Mouse (Mus musculus): ENCODE results near the gene Copb2. TPM values are rescaled to one million over a fixed set of nuclear protein-coding genes. Genes with fewer than 3 reads are reported as not detected.
A peak's percentile ranks its signal among the peaks of the same experiment; 100 is the strongest.

Gene Copb2
- total RNA-seq (2021) = 100 to 1,000 TPM; 111 to 117 TPM

DNA sequence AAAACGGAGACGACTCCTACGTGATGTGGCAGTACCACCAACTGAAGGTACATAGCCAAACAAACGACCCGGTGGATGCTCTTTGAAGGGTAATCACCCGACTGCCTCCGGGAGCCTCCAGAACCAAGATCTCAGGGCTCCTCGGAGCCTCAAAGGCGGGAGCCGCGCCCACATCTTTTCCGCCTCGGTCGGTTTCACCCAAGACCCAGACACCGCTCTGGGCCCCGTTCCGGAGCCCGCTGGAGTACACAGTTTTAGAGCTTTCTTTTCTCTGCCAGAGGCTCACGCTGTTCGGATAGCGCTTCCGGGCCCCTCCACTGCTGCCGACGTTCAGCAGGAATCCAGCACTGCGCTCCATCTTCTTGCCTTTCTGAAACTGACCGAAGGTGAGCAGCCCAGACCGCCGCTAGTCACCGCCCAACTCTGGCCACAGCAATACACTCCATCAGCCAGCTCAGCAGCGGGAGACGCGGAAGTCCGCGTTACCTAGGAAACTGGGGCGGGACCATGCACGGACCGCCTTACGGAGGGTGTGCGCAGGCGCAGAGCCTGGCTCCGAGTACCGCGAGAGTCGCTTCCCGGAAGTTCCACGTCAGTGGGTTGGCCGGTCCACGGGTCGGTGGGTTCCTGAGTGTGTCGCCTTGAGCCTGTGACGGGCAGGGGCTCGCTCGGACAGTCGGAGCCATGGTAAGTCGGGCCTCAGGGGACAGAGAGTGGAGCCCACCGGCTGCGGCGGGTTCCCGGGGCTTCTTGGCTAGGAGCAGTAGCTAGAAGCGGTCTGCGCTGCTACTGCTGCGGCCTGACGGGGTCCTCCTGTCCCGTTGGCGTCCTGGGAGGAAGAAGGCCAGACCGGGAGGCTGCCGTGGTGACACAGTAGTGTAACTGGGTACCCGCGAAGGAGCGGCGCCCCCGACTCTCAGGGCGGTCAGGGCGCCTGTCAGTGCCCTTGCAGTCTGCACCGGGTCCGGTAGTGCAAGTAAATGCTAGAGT is at the start of gene Copb2:
Gene Copb2, plus strand, starts transcription at position 585 of the 990 bp plus-strand sequence.
- intact Hi-C loops (cut with DNase I) = no loop called here

DNA sequence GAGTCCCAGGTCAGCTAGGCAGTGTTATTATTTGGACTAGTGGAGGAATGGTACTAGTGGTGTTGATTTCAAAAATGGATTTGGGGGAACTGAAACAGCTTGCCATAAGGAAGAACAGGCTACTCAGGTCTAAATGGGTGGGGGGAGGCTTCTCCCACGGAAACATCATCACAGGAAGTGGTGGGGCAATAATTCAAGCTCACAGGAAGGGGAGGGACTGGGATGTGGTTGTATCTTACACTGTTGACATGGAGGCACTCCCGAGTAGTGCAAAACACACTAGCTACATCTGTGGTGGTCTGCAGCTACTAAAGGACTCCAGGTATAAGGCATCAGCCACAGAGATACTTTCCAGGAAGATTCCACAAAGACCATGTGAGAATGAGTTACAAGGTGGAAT is 39.6 kb upstream of the Copb2 start:
- no peak for DNase-seq
- intact Hi-C loops (cut with DNase I) = no loop called here

More for the DNA sequence above, at the start of gene Copb2:
- peak; percentile 99 for DNase-seq

DNA sequence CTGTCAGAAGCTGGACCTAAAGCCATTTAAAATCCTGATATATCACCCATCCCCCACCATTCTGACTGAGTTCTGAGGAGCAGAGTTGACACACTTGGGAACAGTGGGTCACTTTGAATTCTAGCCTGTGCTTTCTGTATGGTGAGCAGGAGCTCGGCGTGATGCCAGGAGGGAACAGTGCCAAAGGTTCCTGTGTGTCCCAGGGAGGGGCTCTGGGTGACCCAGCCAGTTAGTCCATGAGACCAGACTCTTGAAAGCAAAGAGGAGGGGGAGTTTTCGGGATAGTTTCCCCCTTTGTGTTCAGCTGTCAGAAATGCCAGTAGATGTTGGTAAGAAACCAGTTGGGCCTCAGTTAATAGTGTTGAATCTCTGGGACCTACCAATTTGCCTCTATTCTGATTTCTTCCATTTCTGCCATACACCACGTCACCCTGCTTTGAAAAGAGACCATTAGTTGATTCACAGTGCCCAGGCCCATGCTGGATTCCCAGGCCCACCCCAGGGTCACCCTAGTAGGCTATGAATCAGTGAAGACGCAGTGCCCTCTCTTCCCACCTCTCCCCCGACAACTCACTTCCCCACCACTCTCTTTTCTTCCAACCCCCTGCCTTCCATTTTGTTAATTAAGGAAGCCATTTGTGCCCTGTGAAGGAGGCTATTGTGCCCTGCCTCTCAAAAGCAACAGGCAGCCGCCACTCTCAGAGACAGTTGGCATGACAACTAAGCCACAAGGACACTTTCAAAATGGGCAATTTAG is 38.6 kb upstream of the Copb2 start:
- intact Hi-C loops (cut with DNase I) = no loop called here
- DNase-seq = peak; percentile 85

DNA sequence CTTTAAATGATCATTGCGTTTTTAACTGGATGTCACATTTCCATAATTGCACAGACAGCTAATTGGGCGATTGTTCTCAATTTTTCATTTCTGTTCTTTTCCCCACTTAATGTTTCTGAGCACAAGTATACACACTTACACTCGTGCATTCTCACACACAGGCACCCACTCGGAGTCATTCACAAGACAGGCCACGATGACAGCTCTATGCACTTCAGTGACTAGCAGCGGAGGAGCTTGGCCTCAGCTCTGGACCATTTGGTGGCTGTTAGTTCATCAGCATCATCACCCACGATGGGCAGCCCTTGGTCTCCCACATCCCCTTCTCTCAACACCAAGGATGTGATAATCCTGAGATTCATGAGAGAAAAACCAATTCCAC is 38.0 kb upstream of the Copb2 start:
- intact Hi-C loops (cut with DNase I) = no loop called here
- DNase-seq = no peak

DNA sequence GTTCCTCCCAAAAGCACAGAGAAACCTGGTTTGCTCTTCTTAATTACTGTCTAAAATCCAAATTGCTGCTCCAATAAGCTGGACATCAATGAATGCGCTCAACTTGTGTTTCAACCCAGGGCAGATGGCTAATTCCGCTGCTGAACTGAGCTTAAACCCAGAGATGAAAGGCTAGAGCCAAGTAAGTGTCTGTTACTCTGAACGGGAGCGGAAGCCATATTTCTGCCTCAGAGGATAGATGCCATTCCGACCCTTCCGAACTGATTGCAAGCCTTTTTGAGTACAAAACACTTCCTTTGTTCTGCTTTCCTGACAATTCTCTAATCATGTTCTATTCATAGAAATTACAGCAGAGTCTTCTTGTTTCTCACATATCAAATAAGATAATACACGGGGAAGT is 36.3 kb upstream of the Copb2 start:
- intact Hi-C loops (cut with DNase I) = no loop called here
- DNase-seq = no peak

DNA sequence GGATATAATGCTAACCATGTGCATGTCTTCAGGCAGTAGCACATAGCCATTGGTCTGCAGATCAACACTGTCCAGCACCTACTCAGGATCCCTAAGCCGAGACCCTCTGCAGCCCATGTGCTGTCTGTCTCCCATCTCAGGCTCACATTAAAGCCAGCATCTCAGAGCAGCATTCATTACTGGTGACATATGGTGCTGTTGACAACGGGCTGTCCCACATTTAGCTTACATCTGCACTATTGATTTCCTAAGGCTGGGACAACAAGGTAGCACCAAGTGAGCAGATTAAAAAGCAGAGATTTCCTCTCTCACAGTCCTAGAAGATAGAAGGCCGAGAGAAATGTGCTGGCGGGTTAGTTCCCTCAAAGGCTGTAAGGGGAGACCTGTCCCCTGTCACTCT is 33.7 kb upstream of the Copb2 start:
- DNase-seq = no peak
- intact Hi-C loops (cut with DNase I) = no loop called here

DNA sequence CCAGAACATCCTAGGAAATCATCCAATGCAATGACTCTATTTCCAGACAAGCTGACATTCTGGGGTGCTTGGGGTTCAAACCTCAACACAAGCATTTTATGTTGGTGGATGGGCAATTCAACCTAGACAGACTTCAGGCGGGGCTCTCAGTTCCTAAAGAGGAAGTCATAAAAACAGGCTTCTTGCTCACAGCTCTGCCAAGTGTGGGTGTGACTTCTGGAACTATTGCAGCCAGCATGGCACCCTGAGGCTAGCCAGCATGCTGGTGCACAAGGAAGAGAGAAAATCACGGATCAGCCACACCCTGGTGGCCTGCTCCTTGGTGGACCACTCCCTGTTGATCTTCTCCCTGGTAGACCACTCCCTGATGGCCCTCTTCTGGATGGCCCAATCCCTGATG is 32.5 kb upstream of the Copb2 start:
- DNase-seq = no peak
- intact Hi-C loops (cut with DNase I) = no loop called here

DNA sequence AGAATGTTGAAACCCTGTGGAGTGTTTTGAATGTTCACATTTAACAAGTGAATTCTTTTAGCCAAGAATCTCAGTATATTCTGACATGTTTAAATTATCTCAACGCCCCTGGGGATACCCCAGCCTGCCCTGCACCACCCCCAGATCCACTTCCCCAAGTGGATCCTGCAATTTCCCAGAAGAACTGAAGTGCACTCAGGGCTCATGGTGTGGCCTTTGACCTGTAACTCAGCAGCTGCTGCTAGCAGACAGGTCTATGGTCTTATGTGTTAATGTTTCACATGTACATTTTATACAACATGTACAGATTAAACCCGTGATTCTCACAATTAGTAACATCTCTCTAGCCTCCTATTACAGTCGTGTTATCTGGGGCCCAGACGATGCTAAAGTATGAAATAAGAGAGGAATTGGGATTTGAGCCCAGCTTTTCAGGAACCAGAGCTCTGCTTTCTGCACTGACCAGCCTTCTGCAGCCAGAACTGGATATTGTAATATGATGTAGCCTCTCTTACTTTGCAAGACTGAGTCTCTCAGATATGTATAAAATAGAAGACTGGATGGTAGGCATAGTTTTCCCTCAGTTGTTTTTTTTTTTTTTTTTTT is 28.7 kb upstream of the Copb2 start:
- DNase-seq = no peak
- intact Hi-C loops (cut with DNase I) = loop anchor here (5.0 kb wide), 2 partner anchors 92 to 502 kb away; partner anchors contain the start of gene Clstn2

DNA sequence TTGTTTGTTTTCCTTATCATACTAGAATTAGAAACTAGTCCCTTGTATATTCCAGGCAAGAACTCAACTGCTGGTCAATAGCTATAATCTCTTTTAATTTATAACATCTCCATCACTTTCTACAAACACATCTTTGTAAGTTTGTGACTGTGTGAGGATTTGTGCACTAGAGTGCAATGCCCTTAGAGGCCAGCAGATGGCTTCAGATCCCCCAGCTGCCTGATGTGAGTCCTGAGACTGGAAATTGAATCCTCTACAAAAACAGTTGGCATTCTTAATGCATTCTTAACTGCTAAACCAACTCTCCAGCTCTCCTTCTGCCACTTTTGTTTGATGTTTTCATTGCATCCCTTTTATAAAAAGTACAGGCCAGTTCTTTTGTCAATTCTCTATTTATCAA is 27.8 kb upstream of the Copb2 start:
- no peak for DNase-seq
- intact Hi-C loops (cut with DNase I) = loop anchor here (5.0 kb wide), 2 partner anchors 93 to 503 kb away; partner anchors contain the start of gene Clstn2

DNA sequence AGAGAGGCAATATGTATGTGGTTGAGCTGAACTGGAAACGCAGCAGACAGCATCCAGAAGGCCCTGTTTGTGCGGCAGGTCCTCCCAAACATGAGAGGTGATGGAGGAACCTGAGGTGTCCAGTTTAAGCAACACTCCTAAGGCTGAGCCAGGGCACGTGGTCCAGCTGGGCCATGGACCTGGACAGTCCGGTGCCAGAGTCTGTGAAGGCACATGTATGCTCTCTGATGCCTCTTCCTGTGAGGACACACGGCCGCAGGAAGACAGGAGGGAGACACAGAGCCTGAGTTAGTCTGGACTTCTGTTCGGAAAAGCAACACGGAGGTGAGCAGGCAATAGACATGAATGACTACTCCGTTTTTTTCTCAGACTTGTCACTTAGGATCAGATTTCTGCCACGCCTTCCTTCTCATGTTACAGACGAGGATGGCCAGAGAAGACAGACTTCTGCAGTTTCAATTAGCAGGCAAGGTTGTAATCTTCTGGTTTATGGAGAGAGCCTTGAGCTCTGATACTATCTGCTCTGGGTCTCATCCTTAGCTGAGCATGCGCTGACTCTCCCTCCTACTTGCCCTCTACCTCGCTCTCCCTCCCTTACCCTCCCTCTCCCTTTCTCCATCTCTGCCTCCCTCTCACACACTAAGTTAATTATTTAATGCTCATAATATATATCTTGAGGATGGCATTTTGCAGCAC is 25.4 kb upstream of the Copb2 start:
- no peak for DNase-seq
- intact Hi-C loops (cut with DNase I) = loop anchor here (5.0 kb wide), 2 partner anchors 96 to 506 kb away; partner anchors contain the start of gene Clstn2

DNA sequence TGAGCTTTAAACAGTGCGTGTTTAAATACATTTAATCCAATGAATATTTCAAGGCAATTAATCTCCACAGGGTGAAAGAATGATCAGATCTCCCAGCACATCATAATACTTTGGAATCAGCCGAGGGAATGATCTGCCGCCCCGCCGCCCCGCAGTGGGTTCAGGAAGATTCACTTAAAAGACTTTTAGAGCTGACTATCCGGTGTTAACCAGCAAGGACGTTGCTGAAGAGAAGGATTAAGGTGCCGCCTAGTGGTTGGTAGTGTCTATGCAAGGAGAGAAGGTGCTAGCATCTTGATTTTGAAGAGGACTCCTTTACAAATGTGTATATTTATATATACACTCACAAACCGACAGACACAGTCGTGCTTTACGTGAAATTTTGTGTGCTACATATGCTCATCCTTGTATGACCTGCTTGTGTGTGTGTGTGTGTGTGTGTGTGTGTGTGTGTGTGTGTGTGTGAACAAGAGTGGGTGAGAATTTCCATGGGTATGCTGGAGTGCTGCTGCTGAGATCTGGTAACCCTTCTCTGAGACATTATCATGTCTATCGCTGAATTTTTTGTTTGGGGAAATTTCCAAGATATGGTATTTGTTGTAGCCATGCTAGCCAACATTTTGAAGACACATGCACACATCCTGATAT is 24.7 kb upstream of the Copb2 start:
- intact Hi-C loops (cut with DNase I) = loop anchor here (5.0 kb wide), 2 partner anchors 97 to 507 kb away; partner anchors contain the start of gene Clstn2
- DNase-seq = peak; percentile 69

DNA sequence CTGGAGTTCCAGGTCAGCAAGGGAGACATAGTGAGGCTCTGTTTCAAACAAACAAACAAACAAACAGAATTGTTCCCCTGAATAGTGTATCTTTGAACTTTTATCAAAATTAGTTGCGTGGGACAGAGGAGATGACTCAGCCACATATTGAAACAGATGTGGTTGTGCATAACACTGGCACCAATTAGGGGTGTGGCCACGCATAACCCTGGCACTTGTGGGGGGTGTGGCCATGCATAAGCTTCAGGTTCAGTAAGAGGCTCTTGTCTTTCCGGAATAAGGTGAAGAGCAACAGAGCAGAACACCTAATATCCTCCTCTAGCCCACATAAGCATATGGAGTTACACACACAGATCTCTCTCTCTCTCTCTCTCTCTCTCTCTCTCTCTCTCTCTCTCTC is 19.5 kb upstream of the Copb2 start:
- no peak for DNase-seq
- intact Hi-C loops (cut with DNase I) = loop anchor here (10.0 kb wide), 1 partner anchor 1249 kb away; no protein-coding TSS in a partner anchor

DNA sequence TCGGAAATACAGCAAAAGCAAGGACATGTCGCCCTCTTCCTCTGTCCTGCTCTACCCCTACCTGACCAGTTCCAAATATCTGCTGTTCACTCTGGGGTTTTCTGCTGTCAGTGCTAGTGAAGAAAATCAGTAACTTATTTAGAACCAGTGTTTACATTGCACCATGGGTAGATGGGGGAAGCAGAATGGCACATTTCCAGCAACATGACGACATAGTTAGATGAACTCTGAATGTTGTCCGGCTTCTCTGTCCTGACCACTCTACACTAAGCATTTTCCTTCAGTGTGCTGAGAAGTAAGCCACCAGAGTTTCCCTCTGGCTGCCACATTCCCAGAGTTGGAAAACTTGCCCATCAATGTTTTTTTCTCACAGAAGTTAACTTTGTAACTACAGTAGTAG is 20.3 kb downstream of the Copb2 start:
- DNase-seq = no peak
- intact Hi-C loops (cut with DNase I) = no loop called here

DNA sequence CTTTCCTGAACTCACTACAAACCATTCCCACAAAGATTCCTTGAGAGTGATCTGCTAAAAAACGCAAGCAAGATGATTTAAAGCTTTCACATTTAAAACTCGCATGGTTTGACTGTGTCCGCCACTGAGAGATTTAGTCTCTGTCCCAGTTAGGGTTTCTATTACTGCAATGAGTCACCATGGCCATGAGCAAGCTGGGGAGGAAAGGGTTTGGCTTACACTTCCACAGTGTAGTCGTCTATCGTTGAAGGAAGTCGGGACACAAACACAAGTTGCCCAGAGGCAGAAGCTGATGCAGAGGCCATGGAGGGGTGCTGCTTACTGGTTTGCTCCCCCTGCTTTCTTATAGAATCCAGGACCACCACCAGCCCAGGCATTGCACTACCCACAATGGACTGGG is 36.6 kb downstream of the Copb2 start:
- intact Hi-C loops (cut with DNase I) = no loop called here
- no peak for DNase-seq

DNA sequence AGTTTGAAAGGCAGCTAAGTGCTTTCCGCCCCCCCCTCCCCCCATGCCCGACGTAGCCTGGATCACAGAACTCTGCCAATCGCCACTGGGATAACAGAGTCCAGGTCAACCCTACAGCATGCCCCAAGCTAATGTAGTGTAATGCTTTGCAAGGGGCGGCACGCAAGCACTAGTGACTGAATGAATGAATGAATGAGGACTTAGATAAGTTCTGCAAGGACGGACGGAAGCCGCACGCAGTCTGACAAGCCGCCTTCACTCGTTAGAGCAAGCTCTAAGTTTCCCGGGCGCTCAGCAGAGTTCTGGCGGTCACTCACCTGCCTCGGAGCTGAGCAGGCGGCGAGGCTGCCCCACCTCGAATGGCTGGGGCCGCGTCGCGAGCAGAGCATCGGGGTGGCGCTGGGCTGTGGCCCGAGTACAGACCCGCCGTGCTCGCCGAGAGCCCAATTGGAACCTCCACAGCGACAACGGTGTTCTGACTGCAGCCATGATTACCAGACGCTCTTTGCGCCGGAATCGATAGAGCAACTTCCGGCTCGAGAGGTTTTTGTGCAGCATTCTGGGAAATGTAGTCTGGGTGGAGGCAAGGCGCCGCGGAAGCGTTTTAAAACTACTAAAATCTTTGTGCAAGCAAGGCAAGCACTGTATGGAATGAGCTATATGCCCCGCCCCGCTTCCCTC is 37.8 kb downstream of the Copb2 start, which contains the start of gene Mrps22:
Gene Mrps22, minus strand, starts transcription at position 505 of the 681 bp plus-strand sequence.
- intact Hi-C loops (cut with DNase I) = no loop called here
- peak; percentile 64 for DNase-seq

DNA sequence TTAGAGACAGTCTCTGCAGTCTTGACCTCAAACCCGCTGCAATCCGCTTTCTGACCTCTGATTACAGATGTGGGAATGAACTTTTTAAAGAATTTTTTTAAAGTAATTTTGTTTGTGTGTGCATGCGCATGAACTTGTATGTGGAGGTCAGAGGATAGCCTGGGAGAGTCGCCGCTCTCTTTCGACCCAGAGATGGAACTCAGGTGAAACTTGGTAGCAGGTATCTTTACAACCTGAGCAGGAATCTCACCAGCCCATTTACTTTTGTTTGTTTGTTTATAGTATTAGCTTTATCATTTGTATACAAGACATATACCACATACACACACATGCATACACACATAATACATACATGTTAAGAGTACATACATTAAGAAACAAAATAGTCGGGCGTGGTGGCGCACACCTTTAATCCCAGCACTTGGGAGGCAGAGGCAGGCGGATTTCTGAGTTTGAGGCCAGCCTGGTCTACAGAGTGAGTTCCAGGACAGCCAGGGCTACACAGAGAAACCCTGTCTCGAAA is 38.4 kb downstream of the Copb2 start:
- intact Hi-C loops (cut with DNase I) = no loop called here

DNA sequence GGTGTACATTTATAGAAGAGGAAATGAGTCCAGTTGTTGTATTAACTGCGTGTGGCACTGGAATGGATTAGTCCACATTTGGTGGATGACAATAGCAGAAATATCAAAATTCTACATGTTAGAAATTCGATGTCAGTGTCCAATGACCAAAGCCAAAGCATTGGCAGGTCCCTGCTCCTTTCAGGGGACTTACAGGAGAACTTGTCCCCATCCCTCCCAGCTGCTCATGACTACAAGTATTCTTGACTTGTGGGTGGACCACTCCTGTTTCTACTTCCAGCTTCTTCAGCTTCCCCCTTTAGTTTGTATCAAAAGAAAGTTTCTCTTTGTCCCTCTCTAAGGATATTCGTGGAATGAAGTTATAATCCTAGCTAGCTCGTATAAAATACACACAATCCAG is 41.4 kb downstream of the Copb2 start:
- intact Hi-C loops (cut with DNase I) = no loop called here
- DNase-seq = no peak

More for the DNA sequence above, 38.4 kb downstream of the Copb2 start:
- no peak for DNase-seq

DNA sequence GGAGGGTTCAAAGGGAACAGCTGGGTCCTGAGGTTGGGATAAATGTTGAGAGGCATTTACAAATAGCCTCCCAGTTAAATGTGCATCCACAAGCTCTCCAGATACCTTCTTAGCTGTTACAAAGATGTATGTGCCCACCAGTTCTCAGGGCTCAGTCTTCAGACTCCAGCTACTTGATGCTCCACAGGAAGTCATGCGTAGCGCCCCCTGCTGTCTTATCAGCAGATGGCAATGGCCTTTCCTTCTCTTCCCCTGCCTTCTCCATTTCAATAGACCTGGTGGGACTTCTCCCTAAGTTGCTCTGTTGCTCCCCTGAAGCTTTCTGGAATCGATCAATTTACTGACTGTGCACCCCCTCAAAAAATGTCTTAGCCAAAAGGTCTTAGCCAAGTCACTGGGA is 65.0 kb downstream of the Copb2 start:
- intact Hi-C loops (cut with DNase I) = no loop called here
- DNase-seq = no peak
